Mouse (Mus musculus): ENCODE results near the gene Abcf3.

DNA sequence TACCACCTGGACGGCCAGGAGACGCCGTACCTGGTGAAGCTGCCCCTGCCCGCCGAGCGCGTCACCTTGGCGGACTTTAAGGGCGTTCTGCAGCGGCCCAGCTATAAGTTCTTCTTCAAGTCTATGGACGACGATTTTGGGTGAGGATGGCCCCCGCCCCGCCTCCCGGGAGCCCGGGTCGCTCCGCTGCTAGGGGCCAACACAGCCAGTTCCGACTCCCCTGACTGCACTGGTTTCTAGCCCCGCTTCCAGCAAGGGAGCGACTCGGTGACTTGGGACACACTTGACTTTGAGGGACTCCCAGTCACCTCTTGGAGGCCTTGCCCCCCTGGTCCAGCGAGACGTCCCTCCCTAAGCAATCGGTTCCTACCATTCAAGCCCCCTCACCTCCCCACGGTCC is 31.2 kb upstream of the Abcf3 start:
- TF ChIP-seq CTCF (conservative IDR thresholded peaks at IDR 0.05 in 1 of 2, IDR thresholded peaks at IDR 0.05 in 1 of 2; ENCODE audit: low read depth in 2 of 2, low read length in 2 of 2) (no peak), USF2 (conservative IDR thresholded peaks at IDR 0.05; ENCODE audit: low read depth, low read length) (no peak), JUND (conservative IDR thresholded peaks at IDR 0.05; ENCODE audit: low read depth, low read length) (no peak), POLR2A (IDR thresholded peaks at IDR 0.05; ENCODE audit: low read depth, low read length) (no peak), UBTF (IDR thresholded peaks at IDR 0.05; ENCODE audit: low read depth, low read length) (no peak)
